Mouse (Mus musculus) CH12.LX (cell line): ENCODE measurements at regions not wholly inside any gene's neighbourhood (a gene's known extent, or its start where the extent isn't known, plus 50 kb on each side); places are given as distances from the start of the nearest gene placed in this dataset.

Source experiments
- CTCF ChIP-seq, 2 experiments: IDR thresholded peaks in 1 of 2; conservative IDR thresholded peaks in 1 of 2; 2 replicates each; pipeline ENCODE4 v1.5.1; 2011 to 2012; ENCODE audit warnings: low read depth in 2 of 2, low read length in 2 of 2, improper control_type of control experiment in 1 of 2, inconsistent platforms in 1 of 2, mild to moderate bottlenecking in 1 of 2, moderate library complexity in 1 of 2
- EP300 ChIP-seq: IDR thresholded peaks from 2 replicates; pipeline ENCODE4 v1.6.1; 2011; ENCODE audit warnings: low read length, improper control_type of control experiment
- HCFC1 ChIP-seq: IDR thresholded peaks from 2 replicates; pipeline ENCODE4 v1.6.1; 2012; ENCODE audit warnings: low read depth, mild to moderate bottlenecking, inconsistent platforms, low read length, improper control_type of control experiment
- MAZ ChIP-seq: IDR thresholded peaks from 2 replicates; pipeline ENCODE4 v1.6.1; 2012; ENCODE audit warnings: low read depth, mild to moderate bottlenecking, inconsistent platforms, low read length, improper control_type of control experiment, moderate library complexity
- SIN3A ChIP-seq: IDR thresholded peaks from 2 replicates; pipeline ENCODE4 v1.6.1; 2012; ENCODE audit warnings: low read length, improper control_type of control experiment, inconsistent platforms
- ZKSCAN1 ChIP-seq: IDR thresholded peaks from 2 replicates; pipeline ENCODE4 v1.6.1; 2012; ENCODE audit warnings: low read depth, inconsistent platforms, low read length, improper control_type of control experiment, borderline replicate concordance

DNA sequence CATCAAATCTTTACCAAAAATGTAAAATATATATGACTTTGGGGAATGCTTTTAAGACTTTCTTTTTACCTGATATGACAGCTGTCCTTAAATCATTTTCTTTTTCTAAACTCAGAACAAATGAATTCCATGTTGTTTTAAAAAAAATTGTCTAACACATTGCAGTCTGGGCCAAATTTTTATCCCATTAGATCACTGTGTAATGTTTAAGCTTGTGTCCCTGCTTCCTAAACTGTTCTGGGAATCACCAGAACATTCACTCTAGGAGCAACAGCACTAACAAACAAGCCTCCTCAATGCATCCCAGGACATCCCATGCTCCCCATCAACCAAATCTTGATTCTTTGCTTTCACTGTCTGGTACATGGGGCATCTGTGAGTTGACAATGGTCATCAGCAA is 449.2 kb upstream of the Klf6 start:
- TF ChIP-seq CTCF (conservative IDR thresholded peaks at IDR 0.05 in 1 of 2, IDR thresholded peaks at IDR 0.05 in 1 of 2; ENCODE audit: low read depth in 2 of 2, low read length in 2 of 2) (no peak), ZKSCAN1 (no peak), HCFC1 (no peak), EP300 (no peak), SIN3A (no peak), MAZ (no peak)
